Mouse (Mus musculus) neutrophil, adult 5-6 weeks (primary cell): ENCODE data around the gene Gm13691. TPM values are rescaled to one million over a fixed set of nuclear protein-coding genes. Genes with fewer than 3 reads are reported as not detected.
"Not testable (repeated sequence)": the region's sequence is repeated elsewhere in the genome, so short reads cannot be mapped to it uniquely, and the experiment has no call there.

Experiments used
- ATAC-seq: fragments of 151-379, 151-347 bp; 2 replicates; pipeline ENCODE4 v1.8.0; 2017; ENCODE audit warnings: mild to moderate bottlenecking, moderate TSS enrichment; ENCODE audit not compliant: insufficient number of reproducible peaks, poor library complexity, low FRiP score, severe bottlenecking; ENCODE audit errors: extremely low read depth
- total RNA-seq: library from RNA; stranded (forward); fragments of 200-1000 nt; gene quantifications from 2 replicates; pipeline ENCODE4 v1.2.3, GENCODE M21; 2017

Gm13691 gene
- total RNA-seq, 1 experiment from 2014 or later, result not detected

- ATAC-seq, result no peak
These were observed 32.6 kb downstream of the Gm13691 start for GRCm38 (mm10) chr2:84022905-84023304.

GRCm38 (mm10) chr2:84023319-84023718 lies 33.0 kb downstream of the Gm13691 start:
- no peak for ATAC-seq

- no peak for ATAC-seq
These were observed 34.9 kb downstream of the Gm13691 start for GRCm38 (mm10) chr2:84025217-84025616.

- ATAC-seq, result no peak
These were observed 42.2 kb downstream of the Gm13691 start for GRCm38 (mm10) chr2:84032505-84032904.

- no peak for ATAC-seq
These were observed 45.6 kb downstream of the Gm13691 start for GRCm38 (mm10) chr2:84035997-84036396.

- ATAC-seq, result no peak
These were observed 47.0 kb downstream of the Gm13691 start for GRCm38 (mm10) chr2:84037304-84037703.

- ATAC-seq, result not testable (repeated sequence)
These were observed 47.6 kb downstream of the Gm13691 start for GRCm38 (mm10) chr2:84037943-84038342.

GRCm38 (mm10) chr2:84039277-84039676 lies 48.9 kb downstream of the Gm13691 start:
- ATAC-seq, result no peak

Other genes with a start within 250 kb of the Gm13691 start
- not detected in 2 replicates for gene Fam171b, start 177.9 kb upstream of the Gm13691 start, total RNA-seq
- not detected in 2 replicates for gene Zswim2, start 49.3 kb upstream of the Gm13691 start, total RNA-seq
- gene Gm13698, start 34.9 kb upstream of the Gm13691 start, total RNA-seq, result not detected in 2 replicates
- not detected in 2 replicates for gene Gm13693, start 29.1 kb upstream of the Gm13691 start, total RNA-seq
- gene Gm13695, start 23.2 kb upstream of the Gm13691 start, total RNA-seq, result not detected in 2 replicates
- gene Gm13696, start 17.4 kb upstream of the Gm13691 start, total RNA-seq, result not detected in 2 replicates
- gene Gm13694, start 11.6 kb upstream of the Gm13691 start, total RNA-seq, result not detected in 2 replicates
- not detected in 2 replicates for gene Gm13697, start 5.8 kb upstream of the Gm13691 start, total RNA-seq